Mouse (Mus musculus): ENCODE data around the gene Rilpl1.

DNA sequence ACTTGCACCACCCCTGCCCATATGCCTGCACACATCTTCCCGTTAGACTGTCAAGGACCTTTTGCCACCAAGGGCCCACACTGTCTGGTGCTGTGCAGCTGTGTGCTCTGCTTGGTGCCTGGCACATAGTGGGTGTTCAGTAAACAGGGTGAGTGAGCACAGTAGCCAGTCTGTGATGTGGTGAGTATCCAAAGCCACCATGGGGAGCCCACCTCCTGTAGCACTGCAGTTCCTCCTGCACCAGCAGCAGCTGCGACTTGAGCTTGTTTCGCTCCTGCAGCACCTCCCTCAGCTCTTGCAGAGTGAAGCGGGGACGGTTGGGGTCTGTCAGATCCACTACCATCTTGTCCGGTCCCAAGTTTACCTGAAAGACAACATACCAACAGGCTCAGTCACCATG is 61.7 kb downstream of the Rilpl1 start:
- no peak for TF ChIP-seq CTCF (IDR thresholded peaks at IDR 0.05; ENCODE audit: insufficient read depth, low read depth, low read length)
- TF ChIP-seq POLR2A (IDR thresholded peaks at IDR 0.05; ENCODE audit: insufficient read depth, low read depth, low read length): no peak

All from olfactory bulb, adult 2 months (tissue).